ENCODE assay signal across 8 mouse cellular contexts in the genomic region with DNA sequence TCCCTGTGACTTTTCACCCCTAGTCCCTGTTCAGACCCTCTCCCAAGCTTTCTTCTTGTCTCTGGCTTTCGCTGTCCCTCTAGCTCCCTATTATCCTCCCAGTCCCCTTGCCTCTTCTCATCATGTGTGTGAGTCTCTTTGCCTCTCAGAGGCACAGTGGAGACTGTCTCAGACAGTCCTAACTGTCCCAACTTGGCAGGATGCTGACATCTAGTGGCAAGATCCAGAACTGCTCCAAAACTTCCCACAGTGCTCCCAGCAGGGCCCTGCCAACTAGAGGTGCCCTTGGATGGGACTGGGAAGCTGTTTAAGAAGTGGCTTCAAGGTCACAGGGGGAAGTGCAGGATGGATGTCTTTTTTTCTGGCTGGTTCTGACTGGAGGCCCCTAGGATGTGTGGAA. TPM values are rescaled to one million over a fixed set of nuclear protein-coding genes. Genes with fewer than 3 reads are reported as not detected.
DNase-seq lines count a peak whose midpoint lies in the region; ATAC-seq and TF ChIP-seq lines count a peak whose summit lies in the region.

No protein-coding gene starts in this region.

- peak; percentile 58 for DNase-seq in G1E (ENCODE audit: low spot score)
- peak; percentile 61 to 71 for DNase-seq in cerebellum, adult 2 months
- DNase-seq in forelimb bud, embryonic 11.5 days (ENCODE audit: low read depth, low spot score), result peak; percentile 85
- DNase-seq in layer of hippocampus, adult 2 months (ENCODE audit: low spot score in 2 of 2), result peak; percentile 87 to 93
- peak; percentile 97 for DNase-seq in lung, embryonic 14.5 days
- peak; percentile 65 for DNase-seq in ovary, adult 18-20 months (ENCODE audit: low spot score)
- peak; percentile 19 to 21 for DNase-seq in thymus, adult 18-20 months

- no peaks in the 10 kb centered on the region for H3K4me1 ChIP-seq in G1E (ENCODE audit: insufficient read depth, low read depth, low read length)
- H3K4me1 ChIP-seq in cerebellum, adult 2 months (ENCODE audit: control insufficient read depth, insufficient read depth, low read length), result no peaks in the 10 kb centered on the region
- no peaks in the 10 kb centered on the region for H3K4me1 ChIP-seq in lung, embryonic 14.5 days (ENCODE audit: insufficient read depth)

- no peaks in the 10 kb centered on the region for H3K36me3 ChIP-seq in G1E (replicated peaks)
- H3K36me3 ChIP-seq in lung, embryonic 14.5 days (ENCODE audit: insufficient read depth), result no peaks in the 10 kb centered on the region

- no peak overlapping the region for H3K4me2 ChIP-seq in lung, embryonic 14.5 days

- peak; percentile 34; the same call in 1 of the 2 replicates for ATAC-seq in G1E (ENCODE audit: extremely low read depth, insufficient number of reproducible peaks, low FRiP score, poor library complexity, severe bottlenecking)
- peak; percentile 81 to 92 for ATAC-seq in hematopoietic stem cell, adult 5-6 weeks (replicated peaks in 1 of 2; ENCODE audit: insufficient read depth in 1 of 2, low FRiP score in 2 of 2, low TSS enrichment in 1 of 2, low read depth in 1 of 2, poor library complexity in 2 of 2, severe bottlenecking in 2 of 2)
- ATAC-seq in lung, embryonic 14.5 days (ENCODE audit: insufficient read depth), result peak; percentile 96

- 7% methylated on average over 1 of the region's 1 CpGs for WGBS in cerebellum, adult 2 months
- WGBS in lung, embryonic 14.5 days, result 0% methylated on average over 1 of the region's 1 CpGs

- no peaks in the 10 kb centered on the region for H3K9me3 ChIP-seq in G1E (replicated peaks)
- no peaks in the 10 kb centered on the region for H3K9me3 ChIP-seq in lung, embryonic 14.5 days (ENCODE audit: low read depth, low read length)

- no peak for TF ChIP-seq POLR2A in cerebellum, adult 2 months (IDR thresholded peaks at IDR 0.05; ENCODE audit: borderline replicate concordance, insufficient read depth, low read length)

- H3K4me3 ChIP-seq in G1E (ENCODE audit: low read depth, low read length), result no peak overlapping the region
- no peak overlapping the region for H3K4me3 ChIP-seq in cerebellum, adult 2 months (replicated peaks; ENCODE audit: insufficient read depth, low read depth, low read length)
- H3K4me3 ChIP-seq in layer of hippocampus, adult 2 months, result no peak overlapping the region
- no peak overlapping the region for H3K4me3 ChIP-seq in lung, embryonic 14.5 days (ENCODE audit: low read depth, low read length)

- TF ChIP-seq CTCF in G1E (IDR thresholded peaks at IDR 0.05; ENCODE audit: low read depth, low read length), result peak; percentile 69
- peak; percentile 79 for TF ChIP-seq CTCF in cerebellum, adult 2 months (IDR thresholded peaks at IDR 0.05; ENCODE audit: borderline replicate concordance, insufficient read depth, low read depth, low read length)
- TF ChIP-seq CTCF in layer of hippocampus, adult 2 months (conservative IDR thresholded peaks at IDR 0.05), result peak; percentile 92
- TF ChIP-seq CTCF in lung, embryonic 14.5 days (IDR thresholded peaks at IDR 0.05; ENCODE audit: low read depth), result peak; percentile 95

- H3K9ac ChIP-seq in lung, embryonic 14.5 days, result no peak overlapping the region

- no peak overlapping the region for H3K27ac ChIP-seq in cerebellum, adult 2 months (ENCODE audit: insufficient read depth, low read length)
- no peak overlapping the region for H3K27ac ChIP-seq in layer of hippocampus, adult 2 months
- H3K27ac ChIP-seq in lung, embryonic 14.5 days (ENCODE audit: low read depth), result no peak overlapping the region

- no peaks in the 10 kb centered on the region for H3K27me3 ChIP-seq in G1E (ENCODE audit: insufficient read depth, low read length)
- no peaks in the 10 kb centered on the region for H3K27me3 ChIP-seq in cerebellum, adult 2 months (ENCODE audit: control insufficient read depth, insufficient read depth, low read length)
- H3K27me3 ChIP-seq in lung, embryonic 14.5 days (ENCODE audit: insufficient read depth, low read length), result no peaks in the 10 kb centered on the region

RNA-seq across cellular contexts. Expression of gene Klk4, which starts 13.9 kb away (rescaled TPM):
- total RNA-seq in G1E (2014; fragmentation: Nextera tagmentation) (not detected in 2 replicates), G1E (2017) (not detected in 2 replicates)
- not detected in 2 replicates for polyA plus RNA-seq in G1E (2012)
- polyA plus RNA-seq in cerebellum, adult 2 months (2012; rRNA removed), result not detected in 2 replicates
- not detected in 2 replicates for total RNA-seq in hematopoietic stem cell, adult 5-6 weeks (2017)
- not detected for total RNA-seq in layer of hippocampus, adult 2 months (2021)
- not detected in 2 replicates for polyA plus RNA-seq in lung, embryonic 14.5 days (2014; fragmentation: Nextera tagmentation; extraction: Ambion mirVana)

RNA-seq across cellular contexts. Expression of gene Klk15, which starts 38.7 kb away (rescaled TPM):
- total RNA-seq in G1E (2014; fragmentation: Nextera tagmentation), result not detected in 2 replicates
- not detected in 2 replicates for total RNA-seq in G1E (2017)
- not detected in 2 replicates for polyA plus RNA-seq in G1E (2012)
- not detected in 2 replicates for polyA plus RNA-seq in cerebellum, adult 2 months (2012; rRNA removed)
- not detected in 2 replicates for total RNA-seq in hematopoietic stem cell, adult 5-6 weeks (2017)
- total RNA-seq in layer of hippocampus, adult 2 months (2021), result not detected
- polyA plus RNA-seq in lung, embryonic 14.5 days (2014; fragmentation: Nextera tagmentation; extraction: Ambion mirVana), result not detected in 2 replicates

RNA-seq across cellular contexts. Expression of gene Klk5, which starts 53.1 kb away (rescaled TPM):
- total RNA-seq in G1E (2014; fragmentation: Nextera tagmentation) (not detected in 2 replicates), G1E (2017) (0.11 TPM in 1 of 2 replicates, not detected in the other)
- polyA plus RNA-seq in G1E (2012), result not detected in 2 replicates
- not detected in 2 replicates for polyA plus RNA-seq in cerebellum, adult 2 months (2012; rRNA removed)
- not detected in 2 replicates for total RNA-seq in hematopoietic stem cell, adult 5-6 weeks (2017)
- not detected for total RNA-seq in layer of hippocampus, adult 2 months (2021)
- polyA plus RNA-seq in lung, embryonic 14.5 days (2014; fragmentation: Nextera tagmentation; extraction: Ambion mirVana), result not detected in 2 replicates

RNA-seq across cellular contexts. Expression of gene Klk1b8, which starts 55.6 kb away (rescaled TPM):
- total RNA-seq in G1E (2014; fragmentation: Nextera tagmentation) (not detected in 2 replicates), G1E (2017) (not detected in 2 replicates)
- not detected in 2 replicates for polyA plus RNA-seq in G1E (2012)
- polyA plus RNA-seq in cerebellum, adult 2 months (2012; rRNA removed), result not detected in 2 replicates
- total RNA-seq in hematopoietic stem cell, adult 5-6 weeks (2017), result not detected in 2 replicates
- total RNA-seq in layer of hippocampus, adult 2 months (2021), result not detected
- not detected in 2 replicates for polyA plus RNA-seq in lung, embryonic 14.5 days (2014; fragmentation: Nextera tagmentation; extraction: Ambion mirVana)

Comparison
In these comparisons a context has a peak if more than half of its experiments do, and no peak if none do; other contexts are left out.
1. ATAC-seq: peak in every context shown above with its lines; median percentile 96 in lung, embryonic 14.5 days; 86 in hematopoietic stem cell, adult 5-6 weeks; 34 in G1E.
2. DNase-seq: peak in every context shown above with its lines; median percentile 97 in lung, embryonic 14.5 days; 90 in layer of hippocampus, adult 2 months; 85 in forelimb bud, embryonic 11.5 days; 66 in cerebellum, adult 2 months; 65 in ovary, adult 18-20 months; 58 in G1E; 20 in thymus, adult 18-20 months.